8 mouse cellular contexts compared by ENCODE assay signal in the genomic region with DNA sequence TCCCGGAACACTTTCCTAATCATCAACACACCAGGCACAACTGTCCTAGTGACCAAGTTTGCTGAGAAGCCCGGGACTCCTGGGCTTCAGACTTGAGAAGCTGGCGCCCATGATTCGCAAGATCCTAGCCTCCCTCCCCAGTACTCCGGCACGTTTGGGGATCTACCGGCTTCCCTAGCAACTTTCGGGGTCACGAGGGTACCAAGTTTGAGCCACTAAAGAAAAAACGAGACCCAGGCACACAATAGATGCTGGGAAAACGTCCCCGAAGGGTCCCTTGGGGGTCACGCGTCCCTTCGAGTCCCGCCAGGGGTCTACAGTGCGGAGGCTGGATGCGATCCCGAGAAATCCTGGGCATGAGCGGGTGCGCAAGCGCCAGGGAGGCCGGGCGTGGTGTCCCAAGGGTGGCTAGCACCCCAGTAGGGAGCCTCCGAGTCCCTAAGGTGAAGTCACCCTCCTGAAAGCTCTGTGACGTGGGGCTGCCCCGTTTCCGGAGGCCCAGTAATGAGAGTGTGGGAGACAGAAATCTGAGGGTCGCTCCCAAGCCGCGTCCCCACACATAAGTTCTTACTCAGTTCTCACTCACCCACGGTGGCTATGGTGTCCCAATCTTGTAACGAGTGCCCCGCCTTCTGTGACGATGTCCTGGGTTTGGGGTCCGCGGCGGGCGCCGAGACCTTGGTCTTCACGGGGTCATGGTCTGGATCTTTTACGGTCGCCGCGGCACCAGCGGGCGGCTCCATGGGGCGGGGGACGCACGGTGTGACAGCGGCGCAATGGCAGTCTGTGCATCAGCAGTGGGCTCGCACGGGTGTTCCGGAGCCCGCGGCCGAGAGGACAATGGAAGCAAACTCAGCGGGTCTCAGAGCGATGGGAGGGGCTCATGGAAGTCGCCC. TPM values are rescaled to one million over a fixed set of nuclear protein-coding genes. Genes with fewer than 3 reads are reported as not detected.
DNase-seq lines count a peak whose midpoint lies in the region; ATAC-seq and TF ChIP-seq lines count a peak whose summit lies in the region.

No protein-coding gene starts in this region.

- H3K4me1 ChIP-seq in ES-Bruce4 (ENCODE audit: control insufficient read depth, insufficient read depth, low read length): no peaks in the 10 kb centered on the region
- no peaks in the 10 kb centered on the region for H3K4me1 ChIP-seq in cerebellum, adult 2 months (ENCODE audit: control insufficient read depth, insufficient read depth, low read length)
- H3K4me1 ChIP-seq in intestine, embryonic 16.5 days (ENCODE audit: control insufficient read depth, insufficient read depth, low read length): no peaks in the 10 kb centered on the region
- H3K4me1 ChIP-seq in lung, embryonic 16.5 days (replicated peaks; ENCODE audit: control insufficient read depth, insufficient read depth, low read length): peaks cover 3% of the 10 kb centered on the region; the same call in 1 of the 2 replicates
- peaks cover 10% of the 10 kb centered on the region for H3K4me1 ChIP-seq in olfactory bulb, adult 2 months (ENCODE audit: control insufficient read depth, insufficient read depth, low read length)

- TF ChIP-seq POLR2A in ES-Bruce4 (IDR thresholded peaks at IDR 0.05; ENCODE audit: insufficient read depth, low read length): no peak
- no peak for TF ChIP-seq POLR2A in cerebellum, adult 2 months (IDR thresholded peaks at IDR 0.05; ENCODE audit: borderline replicate concordance, insufficient read depth, low read length)
- no peak for TF ChIP-seq POLR2A in olfactory bulb, adult 2 months (IDR thresholded peaks at IDR 0.05; ENCODE audit: insufficient read depth, low read depth, low read length)

- peak overlapping the region; percentile 77 for H3K9ac ChIP-seq in ES-Bruce4 (ENCODE audit: low read depth, poor library complexity, severe bottlenecking)
- peak overlapping the region; percentile 71 for H3K9ac ChIP-seq in intestine, embryonic 16.5 days (ENCODE audit: low read depth, low read length)
- H3K9ac ChIP-seq in lung, embryonic 16.5 days (ENCODE audit: low read length): peak overlapping the region; percentile 72

- peak overlapping the region; percentile 91 for H3K4me3 ChIP-seq in ES-Bruce4 (ENCODE audit: low read depth, low read length)
- H3K4me3 ChIP-seq in cerebellum, adult 2 months (replicated peaks; ENCODE audit: insufficient read depth, low read depth, low read length): peak overlapping the region; percentile 79
- peak overlapping the region; percentile 88 for H3K4me3 ChIP-seq in gastrocnemius, adult 2 months
- H3K4me3 ChIP-seq in intestine, embryonic 16.5 days (ENCODE audit: low read length): peak overlapping the region; percentile 66
- peak overlapping the region; percentile 68 for H3K4me3 ChIP-seq in lung, embryonic 16.5 days (ENCODE audit: low read length)
- H3K4me3 ChIP-seq in olfactory bulb, adult 2 months (ENCODE audit: insufficient read depth, low read depth, low read length): peak overlapping the region; percentile 77

- ATAC-seq in intestine, embryonic 16.5 days: peak; percentile 70
- peak; percentile 68 for ATAC-seq in lung, embryonic 16.5 days (ENCODE audit: low read depth)

- TF ChIP-seq EP300 in ES-Bruce4 (IDR thresholded peaks at IDR 0.05; ENCODE audit: insufficient read depth, low read depth, low read length): no peak

- H3K9me3 ChIP-seq in ES-Bruce4 (replicated peaks; ENCODE audit: control insufficient read depth, insufficient read depth, low read length, poor library complexity, severe bottlenecking): no peaks in the 10 kb centered on the region
- no peaks in the 10 kb centered on the region for H3K9me3 ChIP-seq in intestine, embryonic 16.5 days (ENCODE audit: control insufficient read depth, low read length)
- no peaks in the 10 kb centered on the region for H3K9me3 ChIP-seq in lung, embryonic 16.5 days (ENCODE audit: control insufficient read depth, low read length)

- H3K36me3 ChIP-seq in ES-Bruce4 (ENCODE audit: control insufficient read depth, insufficient read depth, low read length, poor library complexity, severe bottlenecking): no peaks in the 10 kb centered on the region
- no peaks in the 10 kb centered on the region for H3K36me3 ChIP-seq in intestine, embryonic 16.5 days (ENCODE audit: control insufficient read depth, insufficient read depth, low read length)
- H3K36me3 ChIP-seq in lung, embryonic 16.5 days (ENCODE audit: control insufficient read depth, insufficient read depth, low read length): no peaks in the 10 kb centered on the region

- H3K4me2 ChIP-seq in intestine, embryonic 16.5 days (ENCODE audit: low read depth, low read length): peak overlapping the region; percentile 50
- peak overlapping the region; percentile 67 for H3K4me2 ChIP-seq in lung, embryonic 16.5 days (ENCODE audit: low read depth, low read length)

- 8% methylated on average over 61 of the region's 61 CpGs for WGBS in cerebellum, adult 2 months
- WGBS in intestine, embryonic 16.5 days: 19% methylated on average over 61 of the region's 61 CpGs
- WGBS in lung, embryonic 16.5 days: 13% methylated on average over 60 of the region's 61 CpGs
- 14% methylated on average over 61 of the region's 61 CpGs for WGBS in olfactory bulb, adult 2 months

- no peak overlapping the region for H3K27ac ChIP-seq in ES-Bruce4 (ENCODE audit: insufficient read depth, low read length)
- peak overlapping the region; percentile 66; the same call in 1 of the 2 replicates for H3K27ac ChIP-seq in cerebellum, adult 2 months (ENCODE audit: insufficient read depth, low read length)
- H3K27ac ChIP-seq in gastrocnemius, adult 2 months: peak overlapping the region; percentile 85
- H3K27ac ChIP-seq in intestine, embryonic 16.5 days (ENCODE audit: low read length): no peak overlapping the region
- H3K27ac ChIP-seq in lung, embryonic 16.5 days (ENCODE audit: low read length): peak overlapping the region; percentile 17; the same call in 1 of the 2 replicates
- H3K27ac ChIP-seq in olfactory bulb, adult 2 months (ENCODE audit: insufficient read depth, low read depth, low read length): peak overlapping the region; percentile 49; the same call in 1 of the 2 replicates

- intact Hi-C loops in heart, postnatal 36 days (cut with DNase I): loop anchor here (10.0 kb wide), 1 partner anchor 290 kb away; no protein-coding TSS in a partner anchor
- intact Hi-C loops in gastrocnemius, adult 2 months (cut with DNase I): loop anchor here (5.0 kb wide), 1 partner anchor 288 kb away; no protein-coding TSS in a partner anchor

- DNase-seq in heart, adult 11 months: peak; percentile 94
- DNase-seq in heart, postnatal 36 days: no peak
- DNase-seq in cerebellum, adult 2 months: no peak
- DNase-seq in gastrocnemius, adult 2 months: peak; percentile 42

- no peak for TF ChIP-seq CTCF in ES-Bruce4 (IDR thresholded peaks at IDR 0.05; ENCODE audit: low read depth, low read length)
- TF ChIP-seq CTCF in cerebellum, adult 2 months (IDR thresholded peaks at IDR 0.05; ENCODE audit: borderline replicate concordance, insufficient read depth, low read depth, low read length): no peak
- no peak for TF ChIP-seq CTCF in gastrocnemius, adult 2 months (IDR thresholded peaks at IDR 0.05)
- TF ChIP-seq CTCF in olfactory bulb, adult 2 months (IDR thresholded peaks at IDR 0.05; ENCODE audit: insufficient read depth, low read depth, low read length): no peak

- no peaks in the 10 kb centered on the region for H3K27me3 ChIP-seq in ES-Bruce4 (ENCODE audit: control insufficient read depth, insufficient read depth, low read length, poor library complexity, severe bottlenecking)
- H3K27me3 ChIP-seq in cerebellum, adult 2 months (ENCODE audit: control insufficient read depth, insufficient read depth, low read length): no peaks in the 10 kb centered on the region
- no peaks in the 10 kb centered on the region for H3K27me3 ChIP-seq in intestine, embryonic 16.5 days (replicated peaks; ENCODE audit: control insufficient read depth, insufficient read depth, low read length)
- H3K27me3 ChIP-seq in lung, embryonic 16.5 days (ENCODE audit: control insufficient read depth, insufficient read depth, low read depth, low read length): no peaks in the 10 kb centered on the region

RNA-seq across cellular contexts. Expression of gene Prkx, which starts 0.9 kb away (rescaled TPM):
- total RNA-seq in heart, postnatal 36 days (2021): 10 to 100 TPM; 15.5 to 16.2 TPM
- polyA plus RNA-seq in ES-Bruce4 (2011; ENCODE audit: insufficient read depth, insufficient read length, low read depth, missing spikeins): 20.6 and 21.5 TPM in 2 replicates
- polyA plus RNA-seq in cerebellum, adult 2 months (2012; rRNA removed): 10.1 and 10.2 TPM in 2 replicates
- total RNA-seq in gastrocnemius, adult 2 months (2021): 1 to 10 TPM; 5.8 to 7.4 TPM
- 8.4 and 8.5 TPM in 2 replicates for polyA plus RNA-seq in intestine, embryonic 16.5 days (2015; fragmentation: Nextera tagmentation; extraction: Ambion mirVana)
- polyA plus RNA-seq in lung, embryonic 16.5 days (2015; fragmentation: Nextera tagmentation; extraction: Ambion mirVana): 13.4 and 14.3 TPM in 2 replicates
- polyA plus RNA-seq in olfactory bulb, adult 2 months (2012; ENCODE audit: insufficient read depth, insufficient read length, low replicate concordance, missing spikeins): not detected in 2 replicates

RNA-seq across cellular contexts. Expression of gene Pbsn, which starts 58.2 kb away (rescaled TPM):
- not detected for total RNA-seq in heart, postnatal 36 days (2021)
- not detected in 2 replicates for polyA plus RNA-seq in ES-Bruce4 (2011; ENCODE audit: insufficient read depth, insufficient read length, low read depth, missing spikeins)
- polyA plus RNA-seq in cerebellum, adult 2 months (2012; rRNA removed): not detected in 2 replicates
- not detected for total RNA-seq in gastrocnemius, adult 2 months (2021)
- polyA plus RNA-seq in intestine, embryonic 16.5 days (2015; fragmentation: Nextera tagmentation; extraction: Ambion mirVana): not detected in 2 replicates
- not detected in 2 replicates for polyA plus RNA-seq in lung, embryonic 16.5 days (2015; fragmentation: Nextera tagmentation; extraction: Ambion mirVana)
- polyA plus RNA-seq in olfactory bulb, adult 2 months (2012; ENCODE audit: insufficient read depth, insufficient read length, low replicate concordance, missing spikeins): not detected in 2 replicates

Comparison
In these comparisons a context has a peak if more than half of its experiments do, and no peak if none do; other contexts are left out.
1. DNase-seq: peak in heart, adult 11 months (single experiment) and gastrocnemius, adult 2 months (single experiment); none in heart, postnatal 36 days (0 of 2) and cerebellum, adult 2 months (0 of 2).
2. H3K27ac ChIP-seq: peak in cerebellum, adult 2 months (single experiment), gastrocnemius, adult 2 months (single experiment), lung, embryonic 16.5 days (single experiment) and olfactory bulb, adult 2 months (single experiment); none in ES-Bruce4 (single experiment) and intestine, embryonic 16.5 days (single experiment).
3. Peak in every context shown above with its lines, with median percentiles within 50 percentile points of each other: H3K4me3 ChIP-seq and H3K9ac ChIP-seq.